Mouse (Mus musculus) B cell, adult 2 months (primary cell): ENCODE measurements around the gene Slc15a1.
A peak's percentile ranks its signal among the peaks of the same experiment; 100 is the strongest.

Experiments used
- DNase-seq, 2 experiments: peaks; one replicate each; pipeline ENCODE4 v3.0.0; 2022

The Slc15a1 gene

DNA sequence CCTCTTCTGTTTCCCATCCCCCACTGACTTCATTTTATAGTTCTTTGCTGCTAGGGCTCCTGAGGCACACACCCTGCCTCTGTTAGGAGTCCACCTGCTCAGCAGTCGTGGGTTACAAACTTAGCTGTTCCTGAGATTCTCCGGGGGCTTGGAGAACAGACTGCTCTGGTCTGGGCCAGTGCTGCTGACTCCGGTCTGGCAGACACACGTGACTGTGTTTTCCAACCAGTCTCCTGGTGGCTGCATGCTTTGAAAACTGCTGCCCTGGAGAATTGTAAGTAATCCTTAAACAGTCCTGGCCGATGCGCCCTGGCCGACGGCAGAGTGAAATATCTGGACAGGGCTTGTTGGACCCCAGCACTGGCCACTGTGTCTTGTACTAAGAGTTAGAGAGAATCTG is 12.7 kb downstream of the Slc15a1 start:
- DNase-seq = no peak

DNA sequence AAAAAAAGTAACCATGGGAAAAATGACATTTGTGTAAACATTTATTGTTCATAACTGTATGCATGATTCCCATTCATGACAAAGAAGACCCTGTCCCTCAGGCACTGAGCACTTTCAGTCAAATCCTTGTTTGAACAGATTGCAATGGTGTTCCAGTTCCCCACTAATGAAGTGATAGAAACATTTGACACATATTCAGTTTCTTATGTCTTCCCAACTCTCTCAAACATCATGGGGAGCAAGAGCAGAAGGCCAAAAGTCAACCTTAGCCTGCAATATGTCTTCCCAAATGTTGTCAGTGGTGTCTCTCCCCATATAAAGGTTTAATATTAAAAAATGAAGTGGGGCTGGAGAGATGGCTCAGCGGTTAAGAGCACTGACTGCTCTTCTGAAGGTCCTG is 19.3 kb downstream of the Slc15a1 start:
- no peak for DNase-seq

DNA sequence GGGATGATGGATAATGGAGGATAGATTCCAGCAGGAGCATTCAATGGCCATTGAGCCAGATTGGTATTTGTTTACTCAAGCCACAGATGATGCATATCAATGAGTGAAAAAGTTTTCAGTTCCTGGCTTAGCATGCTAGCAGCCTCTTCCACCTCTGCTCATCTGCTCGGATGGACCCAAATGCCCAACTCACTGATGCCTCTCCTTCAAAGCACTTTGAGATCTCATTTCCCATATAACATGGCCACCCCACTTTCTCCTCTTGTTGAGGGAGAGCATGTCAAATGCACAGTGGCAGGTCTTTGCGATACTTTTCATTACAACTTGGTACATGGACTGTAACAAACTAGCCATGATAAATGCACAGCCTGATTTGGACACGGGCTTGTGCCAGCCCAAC is 20.6 kb downstream of the Slc15a1 start:
- DNase-seq = no peak

DNA sequence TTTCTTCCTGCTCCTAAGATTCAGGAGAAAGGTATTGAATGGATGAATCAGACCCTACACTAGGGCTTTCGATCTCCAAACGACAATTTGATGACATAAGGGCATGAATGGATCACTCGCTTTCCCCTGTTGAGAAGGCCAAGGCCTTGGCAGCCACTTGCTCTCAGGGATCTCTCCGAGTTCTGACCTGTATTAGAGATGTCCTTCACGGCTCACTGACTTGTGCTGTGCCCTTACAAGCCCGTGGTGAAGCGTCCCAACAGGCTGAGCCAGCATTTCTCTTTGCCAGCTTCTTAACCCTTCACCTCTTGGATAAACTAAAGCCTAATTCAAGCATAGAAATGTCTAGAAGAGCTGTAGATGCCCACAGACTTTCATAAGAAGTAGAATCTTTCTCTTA is 22.9 kb downstream of the Slc15a1 start:
- no peak for DNase-seq

DNA sequence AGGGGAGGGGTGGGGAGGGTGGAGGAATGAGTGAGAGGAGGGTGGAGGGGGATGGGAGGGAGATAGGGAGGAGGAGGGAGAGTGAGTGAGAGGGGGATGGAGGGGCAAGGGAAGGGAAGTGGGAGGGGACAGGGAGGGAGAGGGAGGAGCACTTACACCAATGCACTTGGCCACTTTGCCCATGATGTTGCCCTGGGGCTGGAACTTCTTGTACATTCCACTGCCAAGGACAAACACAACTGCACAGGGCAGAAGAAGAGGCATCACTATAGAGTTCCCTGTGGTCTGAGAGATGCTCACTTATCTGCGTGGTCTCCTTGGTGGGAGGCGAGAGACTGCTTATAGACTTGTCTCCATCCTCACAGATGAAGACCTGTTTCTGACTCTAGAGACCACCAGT is 23.5 kb downstream of the Slc15a1 start:
- DNase-seq = no peak

DNA sequence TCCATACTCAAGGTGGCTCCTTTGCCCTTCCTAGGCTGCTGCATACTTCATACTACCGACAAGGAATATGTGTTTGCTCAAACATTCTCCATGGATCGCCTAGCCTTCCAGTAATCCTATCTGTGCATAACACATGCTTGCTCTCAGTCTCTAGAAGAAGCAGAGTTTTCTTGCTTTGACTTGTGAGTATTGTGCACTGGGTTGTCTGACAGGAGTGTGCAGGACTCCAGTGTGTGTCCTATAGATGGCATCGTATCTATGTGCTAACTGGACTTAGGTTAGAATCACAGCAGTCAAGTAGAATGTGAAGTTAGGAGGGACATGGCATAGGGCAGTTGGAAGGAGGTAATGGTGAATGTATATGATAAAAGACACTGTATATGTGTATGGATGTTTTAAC is 26.0 kb downstream of the Slc15a1 start:
- DNase-seq = no peak

DNA sequence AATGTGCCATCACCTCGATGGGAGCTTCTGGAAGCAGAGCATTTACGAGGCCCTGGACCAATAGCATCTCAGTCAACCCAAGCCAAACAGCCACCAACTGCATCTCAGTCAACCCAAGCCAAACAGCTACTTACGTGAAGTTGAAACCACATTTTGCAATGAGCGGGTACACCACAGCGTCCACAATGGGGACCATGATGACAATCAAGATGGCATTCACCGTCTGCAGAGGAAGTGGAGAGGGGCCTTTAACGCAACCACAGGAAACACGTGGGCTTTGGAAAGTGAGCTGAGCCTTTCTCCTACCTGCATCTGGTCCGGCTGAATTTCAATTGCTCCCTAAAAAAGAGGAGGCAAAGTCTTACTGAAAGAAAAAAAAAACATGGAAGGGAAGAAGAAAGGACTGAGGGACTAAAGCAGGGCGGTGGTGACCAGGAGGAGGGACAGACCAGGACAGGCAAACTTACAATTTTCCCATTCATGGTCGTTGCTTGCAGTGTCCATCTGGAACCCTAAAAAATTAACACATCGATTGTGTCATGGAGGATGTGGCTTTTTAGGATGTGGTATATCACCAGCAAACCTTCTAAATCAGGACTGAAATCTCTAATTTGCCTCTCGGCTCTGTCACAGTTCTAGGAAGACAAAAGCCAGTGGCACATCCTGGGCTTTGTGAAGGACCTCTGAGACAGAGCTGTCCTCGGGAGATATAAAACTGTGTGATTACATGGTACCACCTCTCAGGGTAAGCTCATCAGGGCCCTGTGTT is 26.9 kb downstream of the Slc15a1 start:
- no peak for DNase-seq

DNA sequence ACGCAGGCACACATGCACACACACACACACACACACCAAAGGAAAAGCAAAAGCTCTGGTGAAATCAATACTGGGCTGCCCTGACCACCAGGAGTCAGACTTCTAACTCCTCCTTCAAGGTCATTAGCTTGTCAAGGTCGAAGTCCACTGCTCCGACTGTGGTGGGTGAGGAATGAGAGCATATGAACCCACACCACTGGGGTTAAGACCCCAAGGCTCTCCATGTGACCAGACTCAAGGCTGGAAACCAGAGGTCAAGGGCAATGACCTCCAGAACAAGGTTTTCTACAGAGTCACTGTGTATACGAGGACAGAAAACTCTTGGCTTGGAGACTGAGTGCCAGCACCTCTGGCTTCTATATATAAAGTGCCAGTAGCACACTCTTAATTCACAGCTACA is 31.2 kb downstream of the Slc15a1 start:
- DNase-seq = no peak

DNA sequence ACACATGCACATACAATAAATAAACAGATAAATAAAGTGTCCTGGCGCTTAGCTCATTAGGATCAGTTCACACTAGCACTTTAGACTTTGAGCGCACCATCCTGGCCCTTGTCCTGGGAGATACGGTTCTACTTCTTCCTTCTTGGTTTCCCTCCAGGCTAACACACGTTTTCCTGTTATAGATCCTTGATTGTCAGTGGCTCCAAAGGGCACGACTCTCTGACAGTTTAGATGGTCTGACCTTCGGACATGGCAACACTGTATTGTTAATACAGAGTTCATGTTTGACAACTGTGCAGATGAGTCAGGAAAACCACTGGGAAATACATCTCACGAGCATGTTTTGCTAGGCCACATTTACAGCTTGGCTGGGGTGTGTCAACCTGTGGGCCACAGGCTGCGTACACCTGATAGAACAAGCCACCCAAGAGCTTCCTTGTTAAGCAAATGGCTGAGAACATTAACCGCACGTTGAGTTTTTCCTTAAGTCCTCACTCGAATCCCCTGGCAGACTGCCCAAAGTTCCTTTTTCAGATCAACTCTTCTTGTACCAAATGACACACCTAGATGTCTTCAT is 33.4 kb downstream of the Slc15a1 start:
- DNase-seq = no peak

DNA sequence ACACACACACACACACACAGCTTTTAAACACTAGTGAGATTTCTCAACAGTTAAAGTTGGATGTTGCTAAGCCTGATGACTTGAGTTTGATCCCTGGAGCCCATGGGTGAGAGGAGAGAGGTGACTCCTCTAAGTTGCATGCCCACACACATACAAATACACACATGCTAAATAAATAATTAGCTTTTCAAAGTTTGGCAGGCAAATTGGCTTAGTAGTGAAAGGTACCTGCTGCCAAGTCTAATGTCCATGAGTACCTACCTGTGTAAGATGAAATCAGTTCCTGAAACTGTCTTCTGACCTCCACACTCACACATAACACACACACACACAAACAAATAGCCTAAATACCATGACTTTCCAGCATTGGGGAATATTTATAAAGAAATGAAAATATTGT is 35.5 kb downstream of the Slc15a1 start:
- no peak for DNase-seq

DNA sequence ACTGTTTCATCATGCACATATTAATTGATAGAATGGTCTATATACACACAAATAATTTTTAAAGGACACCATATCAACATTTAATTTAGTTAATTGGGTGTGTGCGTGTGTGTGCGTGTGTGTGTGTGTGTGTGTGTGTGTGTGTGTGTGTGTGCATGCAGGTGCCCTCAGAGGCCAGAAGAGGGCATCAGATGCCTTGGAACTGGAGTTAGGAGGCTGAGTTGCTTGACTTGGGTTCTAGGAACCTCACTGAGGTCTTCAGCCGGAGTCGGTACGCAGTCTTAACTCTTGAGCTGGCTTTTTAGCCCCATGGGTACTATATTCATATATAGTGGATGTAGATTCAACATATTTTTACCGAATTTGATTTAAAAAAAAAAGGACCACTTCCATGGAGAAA is 37.4 kb downstream of the Slc15a1 start:
- DNase-seq = no peak

DNA sequence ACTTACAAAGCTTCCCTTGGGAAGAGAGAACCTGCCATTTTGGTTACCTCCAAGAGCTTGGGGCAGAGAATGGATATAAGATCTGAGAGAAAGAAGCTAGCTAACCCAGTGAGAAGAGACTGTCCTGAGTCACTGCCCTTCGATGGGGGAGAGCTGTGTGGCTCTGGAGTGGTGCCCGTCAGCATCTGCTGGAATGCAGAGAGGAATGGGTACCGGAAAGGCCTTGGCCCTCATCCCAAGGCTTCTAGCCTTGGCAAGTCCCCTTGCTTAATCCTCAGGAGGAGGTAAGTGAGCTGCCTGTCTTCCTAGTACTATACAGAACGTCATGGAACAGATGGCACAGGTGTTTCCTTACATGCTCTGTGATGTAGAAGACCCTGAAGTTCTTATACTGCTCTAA is 38.6 kb downstream of the Slc15a1 start:
- no peak for DNase-seq

DNA sequence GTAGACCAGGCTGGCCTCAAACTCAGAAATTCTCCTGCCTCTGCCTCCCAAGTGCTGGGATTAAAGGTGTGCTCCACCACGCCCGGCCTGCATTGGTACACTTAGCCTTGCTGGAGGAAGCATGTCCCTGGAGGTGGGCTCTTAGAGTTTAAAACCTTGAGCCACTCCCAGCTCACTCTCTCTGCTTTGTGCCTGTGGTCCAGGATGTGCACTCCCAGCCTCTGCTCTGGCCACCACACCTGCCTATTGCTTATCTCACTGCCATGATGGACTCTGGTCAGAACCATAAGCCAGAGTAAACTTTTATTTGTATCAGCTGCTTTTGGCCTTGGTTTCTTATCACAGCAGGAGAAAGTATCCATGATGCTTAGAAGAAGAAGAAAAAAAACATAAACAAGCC is 40.7 kb downstream of the Slc15a1 start:
- no peak for DNase-seq

DNA sequence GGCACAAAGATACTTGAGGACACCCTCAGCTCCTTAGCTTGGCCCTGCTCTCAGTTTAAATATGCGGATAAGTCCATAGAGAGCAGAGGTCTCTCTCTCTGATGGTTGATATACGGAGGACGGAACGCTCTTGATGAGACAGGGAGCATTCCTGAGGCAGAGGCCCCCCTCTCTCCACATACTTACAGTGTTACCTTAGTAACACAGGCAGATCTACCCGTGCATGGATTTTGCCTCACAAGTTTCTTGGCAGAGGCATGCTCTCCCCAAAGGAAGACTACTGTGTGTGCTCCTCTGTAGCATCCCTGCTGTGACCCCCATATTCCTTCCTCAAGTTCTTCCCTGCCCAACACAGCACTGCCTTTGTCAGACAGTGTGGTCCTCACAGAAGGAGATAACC is 42.3 kb downstream of the Slc15a1 start:
- no peak for DNase-seq

DNA sequence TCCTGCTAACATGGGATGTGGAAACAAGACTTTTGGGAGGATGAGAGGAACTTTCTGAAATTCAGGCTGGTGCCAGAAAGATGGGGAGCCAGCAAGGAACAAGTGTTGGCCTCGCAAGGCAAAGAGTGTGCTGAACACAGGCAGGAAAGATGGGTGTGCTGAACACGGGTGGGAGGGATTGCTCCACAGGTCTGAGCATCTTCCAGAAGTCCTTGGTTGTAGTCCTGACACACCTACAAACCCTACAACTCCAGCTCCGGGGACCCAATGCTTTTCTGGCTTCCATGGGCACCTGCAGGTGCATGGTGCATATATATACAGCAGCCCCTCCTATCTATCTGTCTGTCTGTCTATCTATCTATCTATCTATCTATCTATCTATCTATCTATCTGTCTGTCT is 44.1 kb downstream of the Slc15a1 start:
- no peak for DNase-seq

DNA sequence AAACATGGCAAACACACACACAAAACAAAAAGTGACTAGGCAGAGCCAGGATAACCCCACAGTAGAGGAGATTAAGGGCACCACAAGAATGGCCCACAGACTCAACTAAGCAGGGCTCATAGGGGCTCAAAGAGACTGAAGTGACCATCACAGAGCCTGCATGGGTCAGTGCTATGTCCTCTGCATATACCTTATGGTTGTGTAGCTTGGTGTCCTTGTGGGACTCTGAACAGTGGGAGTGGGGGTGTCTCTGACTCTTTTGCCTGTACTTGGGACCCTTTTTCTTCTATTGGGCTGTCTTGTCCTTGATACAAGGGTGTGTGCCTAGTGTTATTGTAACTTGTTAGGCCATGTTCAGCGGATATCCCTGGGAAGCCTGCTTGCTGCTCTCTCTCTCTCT is 46.5 kb downstream of the Slc15a1 start:
- no peak for DNase-seq

DNA sequence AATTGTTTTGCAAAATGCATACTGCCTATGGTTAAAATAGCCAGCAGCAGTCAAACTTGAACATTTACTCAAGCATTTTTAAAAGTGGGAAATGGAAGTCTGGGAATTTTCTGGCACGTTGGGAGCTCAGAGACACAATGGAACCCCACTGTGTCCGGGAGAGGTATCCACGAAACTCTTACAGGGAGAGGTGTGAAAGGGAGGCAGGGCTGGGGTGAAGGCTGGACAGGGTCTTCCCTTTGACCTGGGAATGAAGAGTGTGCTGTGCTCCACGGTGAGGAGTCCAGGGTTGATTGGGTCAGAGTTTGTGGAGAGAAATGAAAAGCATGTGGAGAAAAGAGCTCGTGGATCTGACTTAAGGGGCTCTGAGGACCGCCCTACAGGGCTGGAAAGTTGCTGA is 47.5 kb downstream of the Slc15a1 start:
- no peak for DNase-seq

DNA sequence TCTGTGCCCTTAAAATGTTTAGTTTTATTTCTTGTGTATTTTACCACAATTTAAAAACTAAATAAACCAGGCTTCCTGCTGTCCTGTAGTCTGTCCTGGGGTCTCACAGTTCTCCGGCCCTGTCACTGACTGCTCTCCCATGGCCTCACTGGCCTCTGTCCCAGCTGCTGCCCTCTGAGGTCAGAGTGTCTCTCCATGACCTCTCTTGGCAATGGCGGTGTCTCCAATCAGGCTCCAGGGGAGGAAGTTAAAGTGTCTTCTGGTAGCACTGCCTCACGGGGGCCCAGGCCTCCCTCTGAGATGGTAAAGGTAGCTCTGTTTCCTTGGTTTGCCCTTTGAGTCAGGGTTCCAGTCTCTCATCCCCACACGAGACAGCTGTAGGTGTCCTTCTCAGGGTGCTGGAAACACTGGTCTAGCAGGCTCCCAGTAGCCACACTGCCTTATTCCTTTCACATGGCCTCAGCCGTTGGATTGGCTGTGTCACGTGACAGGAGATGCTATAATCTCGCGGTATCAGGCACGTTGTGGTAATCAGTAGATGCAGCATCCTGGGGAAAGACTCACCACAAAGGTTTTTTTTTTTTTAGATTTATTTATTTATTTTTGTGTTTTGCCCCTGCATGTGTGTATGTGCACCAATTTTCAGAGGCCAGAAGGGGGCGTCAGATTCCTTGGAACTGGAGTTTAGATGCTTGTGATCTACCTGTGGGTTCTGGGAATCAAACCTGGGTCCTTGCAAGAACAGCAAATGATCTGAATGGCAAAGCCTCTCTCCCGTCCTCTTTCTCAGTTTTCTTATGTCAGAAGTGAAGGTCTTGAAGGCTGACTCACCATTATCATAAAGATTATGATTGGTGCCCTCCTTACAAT is 48.4 kb downstream of the Slc15a1 start:
- no peak for DNase-seq

DNA sequence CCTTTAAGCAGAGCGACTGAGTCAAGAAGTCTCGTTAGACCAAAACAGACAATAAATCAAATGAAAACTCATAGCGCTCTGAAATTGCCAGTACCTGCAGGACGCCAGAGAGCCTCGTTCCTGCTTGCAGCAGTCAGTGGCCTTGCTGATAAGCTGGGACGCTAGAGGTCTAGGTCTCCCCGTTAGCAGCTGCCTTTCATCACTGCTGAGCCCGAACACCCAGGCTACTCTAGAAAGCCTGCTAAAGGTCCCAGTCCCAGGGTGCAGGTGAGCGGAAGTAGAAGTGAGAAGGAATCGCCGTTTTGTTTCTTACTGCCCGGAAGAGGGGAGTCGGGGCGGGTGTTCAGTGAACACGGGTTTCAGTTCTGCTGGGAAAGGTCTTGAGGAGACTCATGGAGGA is 49.1 kb downstream of the Slc15a1 start:
- DNase-seq = no peak

DNA sequence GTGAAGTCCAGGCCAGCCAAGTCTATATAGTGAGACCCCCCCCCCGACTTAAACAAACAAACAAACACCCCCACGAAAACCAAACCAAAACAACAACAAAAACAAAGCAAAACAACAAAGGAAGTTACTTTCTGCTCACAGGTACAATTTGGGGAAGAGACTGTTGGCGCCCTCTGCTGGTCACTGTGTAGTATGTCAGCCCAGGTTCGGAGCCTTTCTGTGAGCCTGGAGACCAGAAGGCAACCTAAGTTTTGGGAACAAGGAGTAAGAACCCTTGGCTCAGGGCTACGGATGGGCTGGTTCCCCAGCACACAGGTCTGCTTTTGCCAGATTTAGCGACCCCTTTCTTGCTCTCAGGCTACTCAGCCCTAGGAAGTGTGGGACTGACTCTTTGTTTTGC is 49.5 kb downstream of the Slc15a1 start:
- peak; percentile 79 to 81 for DNase-seq

DNA sequence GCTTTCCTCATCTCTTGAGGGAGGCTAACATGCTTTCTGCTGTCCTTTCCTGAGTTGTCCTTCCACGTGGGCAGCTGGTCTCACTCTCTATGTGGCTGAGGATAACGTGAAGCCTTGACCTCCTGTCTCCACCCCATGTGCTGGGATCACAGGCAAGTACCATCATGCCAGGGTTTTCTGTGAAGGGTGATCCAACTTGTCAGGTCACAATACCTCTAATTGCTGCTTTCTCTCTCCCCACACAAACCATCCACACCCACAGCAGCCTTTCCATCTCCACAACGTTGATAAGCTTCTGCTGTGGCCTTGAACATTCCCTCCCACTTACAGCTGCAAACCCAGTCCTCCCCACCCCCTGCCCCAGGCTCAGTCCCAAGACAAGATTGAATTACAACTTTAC is 51.9 kb downstream of the Slc15a1 start:
- no peak for DNase-seq

DNA sequence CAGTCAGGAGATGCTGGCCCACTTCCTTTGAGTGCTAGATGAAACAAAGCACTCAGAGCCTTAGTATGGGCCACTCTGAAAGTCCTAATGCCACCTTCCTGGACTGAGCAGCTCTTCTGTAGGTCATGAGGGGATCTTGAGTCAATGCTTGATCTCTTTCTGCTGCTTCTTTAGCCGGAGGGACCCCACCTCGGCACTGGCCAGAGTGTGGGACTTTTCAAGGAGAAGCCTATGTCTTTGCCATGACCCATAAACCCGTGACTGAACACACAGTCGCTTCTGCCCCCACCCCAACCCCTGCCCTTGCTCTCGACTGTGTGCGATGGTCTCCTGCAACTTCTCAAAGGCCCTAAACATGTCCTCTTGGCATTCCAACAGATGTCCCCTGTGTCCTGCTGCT is 52.8 kb downstream of the Slc15a1 start:
- DNase-seq = no peak

DNA sequence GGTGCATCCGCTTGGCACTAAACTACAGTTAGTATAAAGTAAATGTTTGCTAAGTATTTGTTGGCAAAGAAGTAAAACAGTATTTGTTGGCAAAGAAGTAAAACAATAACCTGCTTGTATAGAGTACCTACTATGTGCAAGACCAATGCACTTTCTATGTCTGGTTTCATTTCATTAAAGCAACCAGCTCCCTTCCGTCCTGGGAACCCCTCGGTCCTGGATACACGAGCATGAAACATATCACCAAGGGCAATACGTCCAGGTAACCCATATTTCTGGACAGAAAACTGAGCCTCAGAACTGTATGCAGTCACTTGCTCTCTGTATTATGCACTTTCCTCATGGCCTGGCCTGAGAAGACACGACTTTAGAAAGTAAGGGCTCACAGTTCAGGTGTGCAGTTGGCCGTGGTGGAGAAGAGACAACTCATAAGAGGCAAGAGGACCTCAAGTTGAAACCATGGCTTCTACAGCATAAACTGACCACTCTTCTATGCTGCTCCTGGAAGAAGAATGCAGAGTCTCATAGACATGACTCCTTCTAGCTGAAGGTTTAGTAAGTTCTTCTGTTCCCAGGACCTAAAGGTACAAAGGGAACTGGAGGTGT is 53.5 kb downstream of the Slc15a1 start:
- DNase-seq = no peak
